Mouse (Mus musculus): ENCODE data around the gene Susd4. TPM values are rescaled to one million over a fixed set of nuclear protein-coding genes. Genes with fewer than 3 reads are reported as not detected.

Gene Susd4
- polyA plus RNA-seq, 1 experiment = 0.93 TPM

DNA sequence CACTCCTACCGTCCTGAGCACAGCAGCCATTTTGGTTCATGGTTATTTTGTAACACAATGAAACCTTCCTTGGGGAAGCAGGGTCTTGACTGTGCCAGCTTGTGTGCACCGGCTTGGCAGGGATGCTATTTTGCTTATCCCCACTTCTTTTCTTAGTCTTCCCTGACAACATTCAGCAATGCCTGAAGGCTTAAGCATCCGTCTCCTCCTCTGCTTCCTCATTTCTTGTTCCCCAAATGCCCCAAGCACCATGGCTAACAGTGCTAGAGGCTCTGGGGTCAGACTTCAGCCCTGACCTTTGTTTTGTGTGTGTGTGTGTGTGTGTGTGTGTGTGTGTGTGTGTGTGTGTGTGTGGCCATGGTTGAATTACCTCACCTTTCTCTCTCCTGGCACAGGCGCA is 159.2 kb downstream of the Susd4 start:
- no peak overlapping the region for H3K27ac ChIP-seq (ENCODE audit: insufficient read depth, low read length)
- TF ChIP-seq POLR2A (IDR thresholded peaks at IDR 0.05; ENCODE audit: low read depth, low read length) (no peak), CTCF (IDR thresholded peaks at IDR 0.05; ENCODE audit: borderline replicate concordance, insufficient read depth, low read length) (no peak)
- no peaks in the 10 kb centered on the region for H3K4me1 ChIP-seq (ENCODE audit: control insufficient read depth, insufficient read depth, low read length)
- no peak overlapping the region for H3K4me3 ChIP-seq (ENCODE audit: insufficient read depth, low read length)

DNA sequence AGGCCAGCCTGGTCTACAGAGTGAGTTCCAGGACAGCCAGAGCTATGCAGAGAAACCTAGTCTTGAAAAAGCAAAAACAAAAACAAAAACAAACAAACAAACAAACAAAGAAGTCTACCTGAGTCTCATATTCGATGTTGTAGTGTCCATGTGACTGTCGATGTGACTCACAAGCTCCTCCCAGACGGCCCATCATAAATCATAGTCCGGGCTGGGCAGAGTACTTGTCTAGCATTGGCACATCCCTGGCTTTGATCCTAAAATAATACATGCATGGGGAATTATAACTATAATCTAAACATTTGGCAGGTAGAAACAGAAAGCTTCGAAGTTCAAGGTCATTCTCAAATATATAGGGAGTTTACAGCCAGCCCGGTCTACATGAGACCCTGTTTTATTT is 162.8 kb downstream of the Susd4 start:
- Histone ChIP-seq H3K27ac (ENCODE audit: insufficient read depth, low read length) (no peak overlapping the region), H3K4me3 (ENCODE audit: insufficient read depth, low read length) (no peak overlapping the region), H3K4me1 (ENCODE audit: control insufficient read depth, insufficient read depth, low read length) (no peaks in the 10 kb centered on the region)
- no peak for TF ChIP-seq CTCF (IDR thresholded peaks at IDR 0.05; ENCODE audit: borderline replicate concordance, insufficient read depth, low read length)
- no peak for TF ChIP-seq POLR2A (IDR thresholded peaks at IDR 0.05; ENCODE audit: low read depth, low read length)

DNA sequence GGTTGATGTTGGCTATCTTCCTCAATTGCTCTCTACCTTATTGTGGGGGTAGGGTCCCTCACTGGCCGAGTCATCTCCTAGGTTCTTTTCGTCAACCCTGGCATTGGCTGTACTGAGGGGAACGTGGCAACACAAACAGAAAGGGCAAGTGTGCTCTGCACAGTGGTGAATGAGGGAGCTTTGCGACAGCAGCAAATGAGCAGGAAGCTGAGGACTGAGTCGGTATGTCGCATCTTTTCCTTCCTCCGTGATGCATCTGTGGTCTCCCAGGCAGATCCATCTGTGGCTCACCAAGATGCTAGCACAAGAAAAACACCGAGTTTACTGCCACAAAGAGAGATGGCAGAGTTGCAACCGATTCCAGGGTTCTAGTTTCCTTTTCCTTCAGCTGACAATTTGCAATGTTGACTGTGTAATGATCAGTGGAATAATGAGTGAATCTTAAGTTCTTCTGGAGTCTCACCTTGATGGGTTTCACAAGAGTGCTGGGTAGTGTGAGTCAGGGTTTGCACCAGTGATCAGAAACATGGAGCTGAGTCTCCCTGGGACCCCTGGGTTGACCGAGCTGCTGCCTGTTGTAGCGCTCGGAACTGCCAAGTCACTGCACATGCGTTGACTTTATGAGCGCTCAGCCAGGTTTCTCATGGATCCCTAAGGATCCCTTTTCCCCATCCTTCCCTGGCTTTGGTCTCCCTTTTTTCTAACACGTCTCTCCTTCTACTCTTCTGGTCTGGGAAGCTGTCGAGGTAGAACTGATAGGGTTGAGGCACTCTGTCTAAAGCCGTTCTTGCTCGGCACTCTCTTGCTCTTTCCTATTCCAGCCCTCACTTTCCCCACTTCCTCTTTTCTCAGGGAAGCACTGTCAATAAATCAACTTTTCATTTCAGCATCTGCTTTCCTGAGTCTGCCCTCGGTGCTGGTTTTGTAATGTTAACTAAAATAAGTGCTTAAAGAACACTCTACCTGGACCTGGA is 164.5 kb downstream of the Susd4 start:
- no peaks in the 10 kb centered on the region for H3K4me1 ChIP-seq (ENCODE audit: control insufficient read depth, insufficient read depth, low read length)
- no peak overlapping the region for H3K27ac ChIP-seq (ENCODE audit: insufficient read depth, low read length)
- TF ChIP-seq POLR2A (IDR thresholded peaks at IDR 0.05; ENCODE audit: low read depth, low read length) (no peak), CTCF (IDR thresholded peaks at IDR 0.05; ENCODE audit: borderline replicate concordance, insufficient read depth, low read length) (no peak)
- no peak overlapping the region for H3K4me3 ChIP-seq (ENCODE audit: insufficient read depth, low read length)

DNA sequence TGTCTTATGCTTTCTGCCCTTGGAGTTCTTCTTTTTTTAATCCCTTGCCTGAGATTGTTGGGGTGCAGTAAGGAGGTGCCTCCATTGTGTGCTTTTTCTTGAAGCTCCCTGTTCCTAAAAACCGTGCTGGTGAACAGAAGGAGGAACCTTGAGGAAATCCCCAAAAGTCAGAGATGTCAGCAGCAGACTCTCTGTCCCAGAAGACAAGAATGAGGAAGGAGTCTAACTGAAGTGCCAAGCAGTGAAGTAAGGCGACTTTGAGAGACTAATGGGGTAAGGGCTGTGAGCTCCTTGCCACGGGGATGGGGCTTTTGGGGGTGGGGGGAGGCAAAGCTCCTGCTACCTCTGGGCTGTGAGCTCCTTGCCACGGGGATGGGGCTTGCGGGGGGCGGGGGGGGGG is 171.8 kb downstream of the Susd4 start:
- Histone ChIP-seq H3K4me1 (ENCODE audit: control insufficient read depth, insufficient read depth, low read length) (no peaks in the 10 kb centered on the region), H3K4me3 (ENCODE audit: insufficient read depth, low read length) (no peak overlapping the region), H3K27ac (ENCODE audit: insufficient read depth, low read length) (no peak overlapping the region)
- TF ChIP-seq CTCF (IDR thresholded peaks at IDR 0.05; ENCODE audit: borderline replicate concordance, insufficient read depth, low read length) = no peak
- no peak for TF ChIP-seq POLR2A (IDR thresholded peaks at IDR 0.05; ENCODE audit: low read depth, low read length)

DNA sequence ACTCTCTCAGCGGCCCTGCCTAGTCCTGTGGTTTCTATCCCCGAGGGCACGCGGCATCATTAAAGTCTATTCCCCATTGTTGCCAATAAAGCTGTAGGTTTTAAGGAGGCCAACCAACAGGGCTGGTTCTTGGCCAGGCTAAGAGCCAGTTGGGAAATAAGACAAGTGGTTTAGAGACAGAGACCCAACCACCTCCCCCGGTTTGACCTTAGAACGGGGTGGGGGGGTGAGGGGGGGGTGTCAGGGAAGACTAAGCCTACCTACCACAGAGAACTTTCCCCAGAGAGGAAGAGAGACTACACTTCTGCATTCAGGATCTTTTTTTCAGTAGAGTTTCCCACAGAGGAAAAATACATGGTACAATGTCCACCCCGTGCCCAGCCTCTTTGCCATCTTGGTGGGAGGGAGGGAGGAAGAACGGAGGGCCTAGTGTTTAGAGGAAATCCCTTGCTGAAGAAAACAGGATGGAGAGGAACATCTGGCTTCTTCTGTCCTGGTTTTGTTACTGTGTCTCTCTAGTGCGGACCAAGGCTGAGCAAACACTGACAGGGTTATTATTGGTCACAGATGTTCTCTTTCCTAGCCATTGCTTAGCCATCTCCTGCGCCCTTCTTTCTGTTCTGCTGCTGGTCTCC is 173.9 kb downstream of the Susd4 start:
- H3K27ac ChIP-seq (ENCODE audit: insufficient read depth, low read length) = no peak overlapping the region
- TF ChIP-seq POLR2A (IDR thresholded peaks at IDR 0.05; ENCODE audit: low read depth, low read length) (no peak), CTCF (IDR thresholded peaks at IDR 0.05; ENCODE audit: borderline replicate concordance, insufficient read depth, low read length) (no peak)
- H3K4me3 ChIP-seq (ENCODE audit: insufficient read depth, low read length) = no peak overlapping the region
- H3K4me1 ChIP-seq (ENCODE audit: control insufficient read depth, insufficient read depth, low read length) = no peaks in the 10 kb centered on the region

DNA sequence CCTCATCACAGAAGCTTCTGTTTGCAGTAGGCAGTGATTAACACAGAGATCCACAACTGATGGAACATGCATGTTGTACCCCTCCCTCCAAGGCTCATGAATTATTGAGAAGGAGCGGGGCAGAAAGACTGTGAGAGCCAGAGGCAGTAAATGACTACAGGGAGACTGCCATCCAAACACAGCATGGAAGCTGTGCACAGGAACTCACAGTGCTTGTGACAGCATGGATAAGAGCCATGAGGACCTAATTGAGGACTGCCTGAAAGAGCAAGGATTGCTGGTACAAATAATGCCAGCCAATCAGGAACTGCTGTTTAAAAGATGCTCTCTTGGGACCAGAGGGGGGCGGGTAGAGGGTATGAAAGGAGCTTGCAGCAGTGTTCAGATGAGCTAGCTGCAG is 178.3 kb downstream of the Susd4 start:
- peaks cover 6% of the 10 kb centered on the region for H3K4me1 ChIP-seq (ENCODE audit: control insufficient read depth, insufficient read depth, low read length)
- no peak overlapping the region for H3K4me3 ChIP-seq (ENCODE audit: insufficient read depth, low read length)
- no peak overlapping the region for H3K27ac ChIP-seq (ENCODE audit: insufficient read depth, low read length)
- no peak for TF ChIP-seq POLR2A (IDR thresholded peaks at IDR 0.05; ENCODE audit: low read depth, low read length)
- TF ChIP-seq CTCF (IDR thresholded peaks at IDR 0.05; ENCODE audit: borderline replicate concordance, insufficient read depth, low read length) = no peak

DNA sequence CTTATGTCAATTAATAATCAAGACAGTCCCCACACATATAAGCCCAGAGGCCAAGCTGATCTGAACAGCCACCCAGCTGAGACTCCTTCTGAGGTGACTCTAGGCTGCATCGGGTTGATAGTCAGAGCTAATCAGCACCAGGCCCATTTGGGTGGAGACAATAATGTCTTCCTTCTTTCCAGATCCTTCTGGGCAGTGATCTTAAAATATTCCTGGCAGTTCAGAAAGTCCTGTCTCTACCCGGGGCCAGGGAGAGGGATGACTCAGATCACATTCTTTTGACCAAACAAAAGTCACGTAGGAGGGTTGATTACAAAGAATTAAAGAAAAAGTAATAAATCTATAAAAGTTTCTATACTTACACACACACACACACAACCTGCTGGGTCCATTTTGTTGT is 180.3 kb downstream of the Susd4 start:
- TF ChIP-seq CTCF (IDR thresholded peaks at IDR 0.05; ENCODE audit: borderline replicate concordance, insufficient read depth, low read length) (no peak), POLR2A (IDR thresholded peaks at IDR 0.05; ENCODE audit: low read depth, low read length) (no peak)
- peak overlapping the region; percentile 75 for H3K27ac ChIP-seq (ENCODE audit: insufficient read depth, low read length)
- peaks cover 6% of the 10 kb centered on the region for H3K4me1 ChIP-seq (ENCODE audit: control insufficient read depth, insufficient read depth, low read length)
- no peak overlapping the region for H3K4me3 ChIP-seq (ENCODE audit: insufficient read depth, low read length)

DNA sequence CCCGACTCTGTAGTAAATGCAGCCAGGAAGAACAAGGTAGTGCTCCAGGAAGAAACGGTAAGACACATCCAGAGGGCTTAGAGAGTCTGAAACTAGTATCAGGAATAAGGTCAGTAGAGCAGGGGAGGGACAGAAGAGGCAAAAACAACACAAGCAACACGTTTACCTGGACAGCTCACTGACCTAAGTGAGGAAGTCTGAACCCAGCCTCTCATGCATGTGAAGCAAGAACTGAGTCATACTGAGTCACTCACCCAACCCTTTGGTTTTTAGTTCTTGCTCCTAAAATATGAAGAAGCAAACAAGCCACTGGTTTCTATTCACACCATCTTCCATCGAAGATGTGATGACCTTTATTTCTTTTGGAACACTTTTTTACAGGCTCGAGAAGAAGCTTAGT is 181.0 kb downstream of the Susd4 start:
- Histone ChIP-seq H3K4me1 (ENCODE audit: control insufficient read depth, insufficient read depth, low read length) (peaks cover 6% of the 10 kb centered on the region), H3K4me3 (ENCODE audit: insufficient read depth, low read length) (no peak overlapping the region), H3K27ac (ENCODE audit: insufficient read depth, low read length) (peak overlapping the region; percentile 75)
- TF ChIP-seq CTCF (IDR thresholded peaks at IDR 0.05; ENCODE audit: borderline replicate concordance, insufficient read depth, low read length) (no peak), POLR2A (IDR thresholded peaks at IDR 0.05; ENCODE audit: low read depth, low read length) (no peak)

DNA sequence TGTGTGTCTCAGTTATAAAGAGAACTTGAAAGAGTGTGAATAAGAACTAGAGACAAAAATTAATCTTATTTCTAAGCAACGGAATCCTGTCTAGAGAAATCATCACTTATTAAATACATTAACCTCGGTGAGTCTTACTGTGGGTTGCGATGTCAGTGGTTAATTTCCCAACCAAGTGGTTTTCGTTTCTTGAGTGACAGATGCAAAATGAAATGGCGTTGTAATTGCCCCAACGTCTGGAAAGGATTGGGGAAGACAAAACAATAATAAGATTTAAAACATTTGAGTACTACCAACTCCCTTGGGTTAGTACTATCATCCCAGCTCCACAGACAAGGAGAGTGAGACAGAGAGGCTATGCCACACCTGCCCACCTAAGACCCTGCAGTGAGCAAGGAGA is 181.9 kb downstream of the Susd4 start:
- Histone ChIP-seq H3K4me3 (ENCODE audit: insufficient read depth, low read length) (no peak overlapping the region), H3K27ac (ENCODE audit: insufficient read depth, low read length) (no peak overlapping the region), H3K4me1 (ENCODE audit: control insufficient read depth, insufficient read depth, low read length) (peaks cover 6% of the 10 kb centered on the region)
- TF ChIP-seq POLR2A (IDR thresholded peaks at IDR 0.05; ENCODE audit: low read depth, low read length) (no peak), CTCF (IDR thresholded peaks at IDR 0.05; ENCODE audit: borderline replicate concordance, insufficient read depth, low read length) (no peak)

Other genes with a start within 250 kb of the Susd4 start
- 244 and 338 TPM in 2 replicates for gene Capn2, start 246.3 kb upstream of the Susd4 start, polyA plus RNA-seq (2011; ENCODE audit: insufficient read length, low read depth, missing spikeins)
- gene Capn8, start 198.9 kb upstream of the Susd4 start, polyA plus RNA-seq (2011; ENCODE audit: insufficient read length, low read depth, missing spikeins) = not detected in 2 replicates
- not detected in 2 replicates for gene Ccdc185, start 14.7 kb upstream of the Susd4 start, polyA plus RNA-seq (2011; ENCODE audit: insufficient read length, low read depth, missing spikeins)
- gene Tlr5, start 190.9 kb downstream of the Susd4 start, polyA plus RNA-seq (2011; ENCODE audit: insufficient read length, low read depth, missing spikeins) = 1.9 and 2.1 TPM in 2 replicates